9 mouse cellular contexts compared by ENCODE assay signal in genomic region chr1:181284301-181285197, GRCm38 (mm10).
DNase-seq lines count a peak whose midpoint lies in the region; ATAC-seq and TF ChIP-seq lines count a peak whose summit lies in the region.
"Had no signal": no experiment of that assay in that cellular context is flagged by ENCODE, and none has a peak within 500 bp of the region (broad histone marks: within the 10 kb centered on the region; RNA-seq: fewer than 3 reads in every experiment).

No protein-coding gene starts in this region.

- no peaks in the 10 kb centered on the region for H3K9me3 ChIP-seq in kidney, embryonic 15.5 days (replicated peaks)
- H3K9me3 ChIP-seq in MEL (replicated peaks; ENCODE audit: insufficient read depth, low read length), result no peaks in the 10 kb centered on the region
- H3K9me3 ChIP-seq in liver, postnatal 0 days (ENCODE audit: low read length), result no peaks in the 10 kb centered on the region
- H3K9me3 ChIP-seq in midbrain, embryonic 11.5 days (ENCODE audit: control insufficient read depth, low read length), result no peaks in the 10 kb centered on the region

- H3K27ac ChIP-seq in kidney, embryonic 15.5 days, result peak overlapping the region; percentile 27; the same call in 1 of the 2 replicates
- no peak overlapping the region for H3K27ac ChIP-seq in MEL (ENCODE audit: control insufficient read depth, low read depth, low read length)
- no peak overlapping the region for H3K27ac ChIP-seq in liver, postnatal 0 days (ENCODE audit: low read depth)
- no peak overlapping the region for H3K27ac ChIP-seq in midbrain, embryonic 11.5 days (ENCODE audit: low read depth, low read length)

- H3K4me3 ChIP-seq in kidney, embryonic 15.5 days (replicated peaks), result no peak overlapping the region
- H3K4me3 ChIP-seq in MEL (ENCODE audit: control insufficient read depth in 1 of 2, insufficient read depth in 1 of 2, low read depth in 2 of 2, low read length in 2 of 2), result no peak overlapping the region
- H3K4me3 ChIP-seq in liver, postnatal 0 days (ENCODE audit: low read depth, low read length), result no peak overlapping the region
- H3K4me3 ChIP-seq in midbrain, embryonic 11.5 days (ENCODE audit: low read depth, low read length), result no peak overlapping the region

- no peak for TF ChIP-seq EP300 in MEL (IDR thresholded peaks at IDR 0.05; ENCODE audit: low read depth in 1 of 2, low read length in 2 of 2)
- TF ChIP-seq EP300 in liver, postnatal 0 days (IDR thresholded peaks at IDR 0.05; ENCODE audit: low read depth), result no peak

- H3K4me1 ChIP-seq in kidney, embryonic 15.5 days, result no peaks in the 10 kb centered on the region
- no peaks in the 10 kb centered on the region for H3K4me1 ChIP-seq in MEL (ENCODE audit: control insufficient read depth in 1 of 2, insufficient read depth in 2 of 2, low read length in 2 of 2)
- H3K4me1 ChIP-seq in liver, postnatal 0 days (ENCODE audit: insufficient read depth), result no peaks in the 10 kb centered on the region
- H3K4me1 ChIP-seq in midbrain, embryonic 11.5 days (ENCODE audit: control insufficient read depth, insufficient read depth, low read length), result no peaks in the 10 kb centered on the region

- no peak for ATAC-seq in kidney, embryonic 15.5 days (replicated peaks; ENCODE audit: low FRiP score)
- no peak for ATAC-seq in liver, postnatal 0 days
- no peak for ATAC-seq in midbrain, embryonic 11.5 days (ENCODE audit: low FRiP score)

- TF ChIP-seq POLR2A in MEL (IDR thresholded peaks at IDR 0.05; ENCODE audit: control insufficient read depth in 1 of 2, insufficient read depth in 1 of 2, low read depth in 1 of 2, low read length in 2 of 2, poor library complexity in 1 of 2), result no peak

- TF ChIP-seq CTCF in MEL (IDR thresholded peaks at IDR 0.05 in 2 of 3, conservative IDR thresholded peaks at IDR 0.05 in 1 of 3; ENCODE audit: control insufficient read depth in 1 of 3, insufficient read depth in 1 of 3, low read depth in 2 of 3, low read length in 3 of 3, poor library complexity in 1 of 3, severe bottlenecking in 1 of 3), result peak; percentile 35 to 67 (median 37)
- TF ChIP-seq CTCF in liver, postnatal 0 days (IDR thresholded peaks at IDR 0.05; ENCODE audit: low read depth), result peak; percentile 59

- no peak overlapping the region for H3K9ac ChIP-seq in kidney, embryonic 15.5 days
- H3K9ac ChIP-seq in MEL (ENCODE audit: control insufficient read depth, low read depth, low read length, poor library complexity, severe bottlenecking), result no peak overlapping the region
- H3K9ac ChIP-seq in liver, postnatal 0 days (replicated peaks), result no peak overlapping the region
- no peak overlapping the region for H3K9ac ChIP-seq in midbrain, embryonic 11.5 days (ENCODE audit: low read length)

- H3K4me2 ChIP-seq in kidney, embryonic 15.5 days, result no peak overlapping the region
- H3K4me2 ChIP-seq in liver, postnatal 0 days (ENCODE audit: low read depth, low read length), result no peak overlapping the region
- H3K4me2 ChIP-seq in midbrain, embryonic 11.5 days, result no peak overlapping the region
- H3K4me2 ChIP-seq: heart, embryonic 11.5 days had no signal

- TF ChIP-seq RAD21 in MEL (IDR thresholded peaks at IDR 0.05; ENCODE audit: low read depth, low read length), result peak; percentile 57

- H3K79me2 ChIP-seq in MEL (ENCODE audit: control insufficient read depth, insufficient read depth, low read length, poor library complexity), result no peaks in the 10 kb centered on the region

- 83% methylated on average over 10 of the region's 10 CpGs for WGBS in kidney, embryonic 15.5 days
- WGBS in liver, postnatal 0 days (ENCODE audit: insufficient replicate concordance), result 75% methylated on average over 10 of the region's 10 CpGs
- WGBS in midbrain, embryonic 11.5 days, result 79% methylated on average over 10 of the region's 10 CpGs

- no peak for DNase-seq in kidney, adult 9 months
- DNase-seq in A20 (ENCODE audit: low read depth, low spot score) (peak; percentile 32), MEL (ENCODE audit: low read depth, low spot score) (peak; percentile 47)
- peak; percentile 21 for DNase-seq in liver, postnatal 0 days
- no peak for DNase-seq in midbrain, embryonic 11.5 days (ENCODE audit: low spot score, missing footprints)
- DNase-seq in embryo, embryonic 11 days, result no peak
- DNase-seq: cerebellum, adult 9-10 months had no signal

- H3K27me3 ChIP-seq in kidney, embryonic 15.5 days, result no peaks in the 10 kb centered on the region
- peaks cover 2 to 4% of the 10 kb centered on the region in 2 experiments; a peak in 3 of 4 replicates for H3K27me3 ChIP-seq in MEL (ENCODE audit: control insufficient read depth in 1 of 2, insufficient read depth in 2 of 2, low read length in 2 of 2)
- H3K27me3 ChIP-seq in liver, postnatal 0 days (ENCODE audit: insufficient read depth, low read length), result no peaks in the 10 kb centered on the region
- no peaks in the 10 kb centered on the region for H3K27me3 ChIP-seq in midbrain, embryonic 11.5 days (ENCODE audit: control insufficient read depth, insufficient read depth, low read length)

- no peaks in the 10 kb centered on the region for H3K36me3 ChIP-seq in kidney, embryonic 15.5 days
- no peaks in the 10 kb centered on the region for H3K36me3 ChIP-seq in MEL (ENCODE audit: control insufficient read depth in 1 of 2, insufficient read depth in 2 of 2, low read length in 2 of 2)
- no peaks in the 10 kb centered on the region for H3K36me3 ChIP-seq in liver, postnatal 0 days (replicated peaks; ENCODE audit: insufficient read depth, low read length)
- no peaks in the 10 kb centered on the region for H3K36me3 ChIP-seq in midbrain, embryonic 11.5 days (ENCODE audit: control insufficient read depth, insufficient read depth, low read length)

TF ChIP-seq in MEL, 35 proteins besides CTCF, POLR2A, EP300 and RAD21:
- TF ChIP-seq ZC3H11A (IDR thresholded peaks at IDR 0.05; ENCODE audit: low read depth, low read length), result peak; percentile 61
- TF ChIP-seq RCOR1 (IDR thresholded peaks at IDR 0.05; ENCODE audit: low read depth, low read length), result no peak
- TF ChIP-seq SMC3 (IDR thresholded peaks at IDR 0.05; ENCODE audit: low read depth, low read length), result peak; percentile 70
- TF ChIP-seq POLR2AphosphoS2 (IDR thresholded peaks at IDR 0.05; ENCODE audit: low read length), result no peak
- TF ChIP-seq TBP (IDR thresholded peaks at IDR 0.05; ENCODE audit: low read depth, low read length), result no peak

Comparison
In these comparisons a context has a peak if more than half of its experiments do, and no peak if none do; other contexts are left out.
1. DNase-seq: peak in A20 (single experiment), MEL (single experiment) and liver, postnatal 0 days (single experiment); none in kidney, adult 9 months (single experiment), midbrain, embryonic 11.5 days (single experiment) and embryo, embryonic 11 days (single experiment).